Mouse (Mus musculus) ovary, adult 2 months (tissue): ENCODE data around the gene Nrxn2. TPM values are rescaled to one million over a fixed set of nuclear protein-coding genes. Genes with fewer than 3 reads are reported as not detected.

Experiments used
- polyA plus RNA-seq: library from polyadenylated mRNA; depleted of rRNA; stranded (reverse); fragments of >200 nt; gene quantifications from 2 replicates; pipeline ENCODE4 v1.2.3, GENCODE M21; 2012; rRNA removed

The Nrxn2 gene
- 5.9 and 11.2 TPM in 2 replicates for polyA plus RNA-seq

DNA sequence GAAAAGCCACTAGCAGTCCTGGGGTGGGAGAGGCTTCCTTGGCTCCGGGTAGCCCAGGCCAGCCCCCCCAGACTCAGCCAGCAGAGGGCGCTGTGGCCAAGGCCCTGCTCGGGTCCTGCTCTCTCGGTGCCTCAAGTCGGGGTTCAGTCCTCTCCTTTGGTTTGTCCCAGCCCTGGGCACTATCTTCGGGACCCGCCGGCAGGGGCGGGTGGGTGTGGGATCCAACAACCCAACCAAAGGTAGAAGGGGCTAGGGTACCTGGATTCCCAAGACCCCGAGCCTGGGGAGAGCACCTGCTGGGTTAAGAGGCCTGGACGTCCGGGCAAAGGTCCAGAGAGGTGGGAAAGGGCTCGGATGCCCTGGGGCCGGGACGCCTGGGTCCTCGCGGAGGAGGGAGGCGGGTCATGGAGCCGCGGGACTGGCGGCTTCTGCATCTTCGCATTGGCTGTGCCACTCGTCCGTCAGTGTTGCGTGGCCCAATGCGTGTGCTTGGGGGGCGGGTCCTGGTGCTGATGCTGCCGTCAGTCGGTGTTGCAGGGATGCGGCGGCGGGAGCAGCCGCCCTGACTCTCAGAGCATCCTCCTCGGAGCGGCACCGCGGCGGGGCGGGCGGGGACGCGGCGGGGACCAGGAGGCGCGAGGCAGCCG, at the start of gene Nrxn2:
Nrxn2 (plus strand) TSS at position 499 of the 647 bp plus-strand sequence.

DNA sequence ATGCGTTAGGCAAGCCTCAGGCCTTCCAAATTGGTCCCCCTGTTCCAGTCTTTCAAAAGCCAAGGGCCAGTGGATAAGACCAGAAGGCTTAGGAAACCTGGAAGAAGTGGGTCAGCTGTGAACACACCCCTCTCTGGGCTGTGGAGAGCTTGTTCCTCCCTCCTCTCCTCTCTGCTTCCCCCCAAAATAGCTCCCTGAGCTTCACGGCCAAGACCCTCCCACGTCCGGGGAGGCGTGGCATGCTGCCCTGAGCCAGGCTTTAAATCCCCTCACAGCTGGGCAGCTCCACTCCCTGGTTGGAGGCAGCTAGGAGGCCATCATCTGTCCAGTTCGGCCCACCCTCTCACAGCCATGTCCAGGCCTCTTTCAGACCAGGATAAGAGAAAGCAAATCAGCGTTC, 34.4 kb upstream of the Nrxn2 start, which contains the start of gene Pygm:
Pygm (plus strand) TSS at position 272 of the 400 bp plus-strand sequence.

GRCm38 (mm10) chr19:6399285-6400095, 19.0 kb upstream of the Nrxn2 start, which contains the start of gene Rasgrp2:
Gene Rasgrp2 (plus strand): TSS chr19:6399340.

DNA sequence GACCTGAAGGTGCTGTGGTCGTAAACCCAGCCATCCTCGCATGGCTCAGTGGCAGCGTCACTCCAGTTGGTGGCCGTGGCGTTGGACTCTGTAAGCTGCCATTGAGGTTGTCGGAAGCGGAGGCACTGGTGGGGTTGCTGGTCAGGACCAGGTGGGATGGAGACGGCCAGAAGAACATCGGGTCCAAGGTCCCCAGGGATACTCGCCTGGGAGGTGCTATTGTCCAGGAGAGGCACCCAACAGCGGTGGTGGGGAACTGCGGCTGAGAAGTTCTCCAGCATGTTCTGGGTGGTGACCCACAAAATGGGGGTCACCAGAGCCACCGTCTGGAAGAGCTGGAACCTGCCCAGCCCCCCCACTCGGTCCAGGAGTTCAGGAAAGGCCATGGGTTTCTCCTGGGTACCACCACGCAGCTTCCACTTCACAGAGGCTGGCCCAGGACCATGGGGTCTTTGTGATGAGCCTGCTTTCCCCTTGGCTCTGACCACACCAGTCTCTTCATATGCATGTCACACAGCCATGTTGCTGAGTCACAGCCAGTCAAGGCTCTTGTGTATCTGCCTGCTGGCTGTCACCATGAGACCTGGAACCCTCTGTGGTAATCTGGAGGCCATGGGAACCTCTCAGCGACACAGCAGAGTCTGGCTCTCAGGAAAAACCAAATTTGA, 124.0 kb downstream of the Nrxn2 start, which contains the start of gene Slc22a12:
Slc22a12 (minus strand) TSS at position 666 of the 668 bp plus-strand sequence.

Other genes with a start within 250 kb of the Nrxn2 start
- gene Majin, start 234.3 kb upstream of the Nrxn2 start, polyA plus RNA-seq, result 0.44 and 0.75 TPM in 2 replicates
- gene Gpha2, start 192.4 kb upstream of the Nrxn2 start, polyA plus RNA-seq, result 58.5 and 77.5 TPM in 2 replicates
- 108 and 236 TPM in 2 replicates for gene Ppp2r5b, start 182.9 kb upstream of the Nrxn2 start, polyA plus RNA-seq
- gene Atg2a, start 177.1 kb upstream of the Nrxn2 start, polyA plus RNA-seq, result 59.3 and 62.5 TPM in 2 replicates
- 255 and 442 TPM in 2 replicates for gene Ehd1, start 142.0 kb upstream of the Nrxn2 start, polyA plus RNA-seq
- 22.0 and 23.7 TPM in 2 replicates for gene Cdc42bpg, start 112.3 kb upstream of the Nrxn2 start, polyA plus RNA-seq
- gene Men1, start 83.8 kb upstream of the Nrxn2 start, polyA plus RNA-seq, result 91.9 and 113 TPM in 2 replicates
- gene Map4k2, start 77.6 kb upstream of the Nrxn2 start, polyA plus RNA-seq, result 169 and 208 TPM in 2 replicates
- gene Sf1, start 55.0 kb upstream of the Nrxn2 start, polyA plus RNA-seq, result 206 and 238 TPM in 2 replicates
- 19.9 and 23.9 TPM in 2 replicates for gene Pygm, start 34.3 kb upstream of the Nrxn2 start, polyA plus RNA-seq
- gene Rasgrp2, start 19.4 kb upstream of the Nrxn2 start, polyA plus RNA-seq, result 86.4 and 103 TPM in 2 replicates
- 0.32 TPM in 1 of 2 replicates, not detected in the other for gene Slc22a12, start 124.3 kb downstream of the Nrxn2 start, polyA plus RNA-seq